Mouse (Mus musculus): ENCODE results near the gene Olfm2. TPM values are rescaled to one million over a fixed set of nuclear protein-coding genes. Genes with fewer than 3 reads are reported as not detected.

The Olfm2 gene
- 181 and 199 TPM in 2 replicates for polyA plus RNA-seq (2012; rRNA removed)

DNA sequence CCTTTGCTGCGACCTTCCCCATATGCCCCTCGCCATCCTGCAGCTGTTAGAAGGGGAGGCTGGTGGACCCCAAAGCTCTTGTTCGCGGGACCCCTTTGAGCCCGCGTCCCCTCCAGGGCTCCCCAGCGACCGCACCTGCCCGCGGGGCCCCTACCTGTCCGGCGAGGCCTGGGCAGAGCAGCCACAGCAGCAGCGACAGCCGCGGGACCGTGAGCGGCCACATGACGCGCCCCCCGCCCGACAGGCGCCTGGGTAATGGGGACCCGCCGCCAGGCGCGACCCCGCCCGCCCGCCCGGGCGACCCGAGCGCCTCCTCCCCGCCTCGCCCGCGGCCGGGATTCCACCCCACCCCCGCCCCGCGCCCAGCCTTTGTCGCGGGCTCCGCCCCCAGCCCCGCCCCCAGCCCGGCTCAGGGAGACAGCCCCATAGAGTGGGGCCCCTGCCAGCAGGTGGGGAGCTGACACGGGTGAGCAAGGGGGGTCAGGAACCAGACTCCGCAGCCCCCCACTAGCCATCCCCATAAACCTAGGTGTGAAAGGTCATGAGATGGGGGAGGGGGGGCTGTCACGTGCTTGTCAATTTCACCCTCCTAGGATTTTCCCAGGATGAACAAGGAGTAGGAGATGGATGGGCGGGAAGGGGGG, at the start of gene Olfm2:
Olfm2 (minus strand) TSS at position 333 of the 644 bp plus-strand sequence.

DNA sequence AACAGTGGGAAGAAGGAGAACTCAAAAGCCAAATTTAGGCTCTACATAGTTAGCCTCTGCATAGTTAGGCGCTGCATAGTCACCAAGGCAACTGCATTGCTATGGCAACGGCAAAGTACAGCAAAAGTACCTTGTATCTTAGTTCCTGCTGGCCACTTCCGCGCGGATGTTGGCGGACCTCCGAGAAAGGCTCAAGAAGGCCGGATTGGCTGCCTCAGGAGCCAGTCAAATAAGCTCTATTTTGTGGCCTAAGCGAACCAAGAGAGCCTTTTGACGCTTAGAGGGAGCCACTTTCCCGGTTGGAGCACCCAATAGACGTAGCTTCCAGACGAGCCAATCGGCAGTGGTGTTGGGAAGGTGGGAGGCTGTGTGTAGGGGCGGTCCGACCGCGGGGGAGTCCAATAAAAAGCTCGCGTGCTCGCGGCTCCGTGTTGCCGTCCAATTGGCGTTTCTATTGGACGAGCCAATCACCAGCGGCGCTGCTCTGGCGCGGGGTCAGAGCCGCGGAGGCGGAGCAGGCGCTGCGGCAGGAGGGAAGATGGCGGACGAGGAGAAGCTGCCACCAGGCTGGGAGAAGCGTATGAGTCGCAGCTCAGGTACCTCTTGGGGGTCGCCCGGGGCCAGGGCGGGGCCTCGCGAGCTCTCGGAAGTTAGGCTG, 94.4 kb downstream of the Olfm2 start, which contains the start of gene Pin1:
Pin1 (plus strand) TSS at position 494 of the 658 bp plus-strand sequence.

DNA sequence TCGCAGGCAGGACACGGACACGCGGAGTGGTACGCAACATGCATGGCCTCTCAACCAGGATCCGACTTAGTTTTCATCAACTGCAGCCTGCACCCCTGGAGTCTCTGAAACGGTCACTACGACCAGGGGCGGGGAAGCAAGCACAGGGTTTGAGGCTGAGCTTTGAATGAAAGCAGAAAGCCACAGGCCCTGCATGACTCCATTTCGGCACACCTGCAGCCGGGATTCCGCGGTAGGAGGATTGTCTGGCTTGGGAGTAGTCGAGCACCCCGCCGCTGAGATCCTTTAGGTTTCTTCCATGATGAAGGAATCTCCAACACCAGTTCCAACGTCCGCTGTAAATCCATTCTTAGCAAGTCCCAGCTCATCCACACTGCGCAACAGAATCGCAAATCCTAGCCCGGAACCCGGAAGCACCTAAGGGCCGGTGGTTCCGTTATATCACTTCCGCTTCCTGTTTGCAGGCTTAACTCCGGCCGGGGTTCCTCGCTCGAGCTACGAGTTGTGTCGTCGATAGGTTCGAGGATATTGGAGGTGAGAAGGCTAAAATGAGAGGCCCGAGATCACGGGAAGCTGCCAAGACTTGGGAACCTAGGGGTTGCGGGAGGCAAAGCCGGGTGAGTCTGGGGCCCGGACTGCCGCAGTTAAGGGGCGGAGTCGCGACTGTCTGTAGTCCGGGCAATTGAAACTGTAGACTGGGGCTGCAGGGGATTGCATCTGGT, 101.6 kb downstream of the Olfm2 start, which contains the start of gene Fbxl12:
Fbxl12 (minus strand) TSS at position 408 of the 722 bp plus-strand sequence.

DNA sequence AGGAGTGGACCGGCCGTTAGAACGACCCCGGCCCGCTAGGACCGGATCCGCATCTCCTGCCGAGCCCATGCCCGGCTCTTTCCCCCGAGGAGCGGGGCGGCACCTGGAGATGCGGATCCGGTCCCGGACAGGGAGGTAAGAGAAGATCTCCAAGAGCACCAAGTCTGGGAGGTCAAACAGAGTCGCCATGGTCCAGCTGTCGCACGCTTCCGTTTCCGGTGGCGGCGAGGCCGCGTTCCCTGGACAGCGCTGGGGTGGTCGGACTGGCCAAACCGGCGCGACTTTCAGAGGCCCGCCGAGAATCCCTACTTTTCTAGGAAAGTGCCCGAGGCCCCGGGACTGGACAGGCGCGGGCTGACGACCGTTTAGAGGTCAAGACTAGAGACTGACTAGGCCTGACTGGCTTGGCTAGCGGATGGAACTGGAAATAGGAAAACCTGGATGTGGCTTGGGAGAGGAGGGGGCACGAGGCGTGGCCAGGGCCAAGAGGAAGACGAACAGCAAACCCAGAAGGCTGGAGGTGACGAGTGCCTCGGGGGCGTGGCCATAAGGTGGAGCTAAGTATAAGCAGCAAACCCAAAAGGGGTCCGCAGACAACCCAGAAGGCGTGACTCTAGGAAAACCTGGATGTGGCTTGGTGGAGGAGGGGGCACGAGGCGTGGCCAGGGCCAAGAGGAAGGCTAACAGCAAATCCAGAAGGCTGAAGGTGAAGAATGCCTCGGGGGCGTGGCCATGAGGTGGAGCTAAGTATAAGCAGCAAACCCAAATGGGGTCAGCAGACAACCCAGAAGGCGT, 103.9 kb downstream of the Olfm2 start, which contains the start of gene Ubl5:
Ubl5 (plus strand) TSS at position 778 of the 795 bp plus-strand sequence.

Other genes with a start within 250 kb of the Olfm2 start
- 46.4 and 48.0 TPM in 2 replicates for gene Zfp266, start 224.9 kb downstream of the Olfm2 start, polyA plus RNA-seq (2012; rRNA removed)
- gene Zfp846, start 165.1 kb downstream of the Olfm2 start, polyA plus RNA-seq (2012; rRNA removed) = 26.2 and 29.8 TPM in 2 replicates
- 601 and 618 TPM in 2 replicates for gene Ubl5, start 103.5 kb downstream of the Olfm2 start, polyA plus RNA-seq (2012; rRNA removed)
- gene Fbxl12, start 101.6 kb downstream of the Olfm2 start, polyA plus RNA-seq (2012; rRNA removed) = 27.3 and 28.4 TPM in 2 replicates
- 39.1 and 44.7 TPM in 2 replicates for gene Pin1, start 94.3 kb downstream of the Olfm2 start, polyA plus RNA-seq (2012; rRNA removed)
- gene Col5a3, start 68.7 kb upstream of the Olfm2 start, polyA plus RNA-seq (2012; rRNA removed) = 1.6 and 2.8 TPM in 2 replicates
- not detected in 2 replicates for gene Rdh8, start 72.2 kb upstream of the Olfm2 start, polyA plus RNA-seq (2012; rRNA removed)
- gene A230050P20Rik, start 122.3 kb upstream of the Olfm2 start, polyA plus RNA-seq (2012; rRNA removed) = 49.8 and 50.5 TPM in 2 replicates
- 17.3 and 17.7 TPM in 2 replicates for gene Angptl6, start 133.4 kb upstream of the Olfm2 start, polyA plus RNA-seq (2012; rRNA removed)
- gene Ppan, start 141.8 kb upstream of the Olfm2 start, polyA plus RNA-seq (2012; rRNA removed) = 75.0 and 76.4 TPM in 2 replicates
- gene Eif3g, start 152.3 kb upstream of the Olfm2 start, polyA plus RNA-seq (2012; rRNA removed) = 141 and 143 TPM in 2 replicates
- 70.0 and 73.4 TPM in 2 replicates for gene Dnmt1, start 213.5 kb upstream of the Olfm2 start, polyA plus RNA-seq (2012; rRNA removed)
- gene S1pr2, start 230.4 kb upstream of the Olfm2 start, polyA plus RNA-seq (2012; rRNA removed) = 3.1 and 4.0 TPM in 2 replicates